Mouse (Mus musculus) splenic B cell, adult 2 months (primary cell): ENCODE measurements around the gene Fubp3.

Experiments used
- DNase-seq: peaks from one replicate; pipeline ENCODE4 v3.0.0-alpha.2; 2011; ENCODE audit warnings: low read depth, low spot score
- H3K27me3 ChIP-seq: 2 replicates; pipeline ENCODE4 v1.6.1; 2012; ENCODE audit warnings: mild to moderate bottlenecking, low read length, moderate library complexity, mixed read lengths; ENCODE audit not compliant: control insufficient read depth, poor library complexity, insufficient read depth, severe bottlenecking
- H3K36me3 ChIP-seq: 2 replicates; pipeline ENCODE4 v1.6.1; 2012; ENCODE audit warnings: mild to moderate bottlenecking, low read length, moderate library complexity, mixed read lengths; ENCODE audit not compliant: control insufficient read depth, poor library complexity, insufficient read depth, severe bottlenecking

Fubp3 gene

GRCm38 (mm10) chr2:31638581-31639465, 66.4 kb downstream of the Fubp3 start:
- no peak for DNase-seq
- Histone ChIP-seq H3K36me3 (no peaks in the 10 kb centered on the region), H3K27me3 (no peaks in the 10 kb centered on the region; the same call in none of the 2 replicates)

- no peaks in the 10 kb centered on the region for H3K36me3 ChIP-seq
- no peak for DNase-seq
Measured at GRCm38 (mm10) chr2:31639466-31639760, 67.0 kb downstream of the Fubp3 start.

GRCm38 (mm10) chr2:31639901-31640608, 67.6 kb downstream of the Fubp3 start, which contains the start of gene Prdm12:
Gene Prdm12, plus strand, starts transcription at chr2:31640037.
- no peak for DNase-seq
- Histone ChIP-seq H3K27me3 (no peaks in the 10 kb centered on the region; the same call in none of the 2 replicates), H3K36me3 (no peaks in the 10 kb centered on the region)

More at GRCm38 (mm10) chr2:31639466-31639760, 67.0 kb downstream of the Fubp3 start:
- no peaks in the 10 kb centered on the region; the same call in none of the 2 replicates for H3K27me3 ChIP-seq

- no peaks in the 10 kb centered on the region for H3K36me3 ChIP-seq
- H3K27me3 ChIP-seq = no peaks in the 10 kb centered on the region; the same call in none of the 2 replicates
- DNase-seq = no peak
Measured at GRCm38 (mm10) chr2:31640609-31641507, 68.4 kb downstream of the Fubp3 start.

GRCm38 (mm10) chr2:31641508-31641830, 69.0 kb downstream of the Fubp3 start:
- Histone ChIP-seq H3K27me3 (no peaks in the 10 kb centered on the region; the same call in none of the 2 replicates), H3K36me3 (no peaks in the 10 kb centered on the region)
- DNase-seq = no peak

- no peaks in the 10 kb centered on the region for H3K36me3 ChIP-seq
- no peaks in the 10 kb centered on the region; the same call in none of the 2 replicates for H3K27me3 ChIP-seq
- no peak for DNase-seq
Measured at GRCm38 (mm10) chr2:31641929-31642328, 69.5 kb downstream of the Fubp3 start.

- Histone ChIP-seq H3K27me3 (no peaks in the 10 kb centered on the region; the same call in 1 of the 2 replicates), H3K36me3 (no peaks in the 10 kb centered on the region)
- DNase-seq = peak; percentile 20
Measured at GRCm38 (mm10) chr2:31653971-31654853, 81.8 kb downstream of the Fubp3 start.

- peak; percentile 50 for DNase-seq
- no peaks in the 10 kb centered on the region; the same call in 1 of the 2 replicates for H3K27me3 ChIP-seq
- H3K36me3 ChIP-seq = no peaks in the 10 kb centered on the region
Measured at GRCm38 (mm10) chr2:31654854-31655559, 82.6 kb downstream of the Fubp3 start.

GRCm38 (mm10) chr2:31656374-31656773, 83.9 kb downstream of the Fubp3 start:
- no peaks in the 10 kb centered on the region for H3K27me3 ChIP-seq
- no peak for DNase-seq
- H3K36me3 ChIP-seq = no peaks in the 10 kb centered on the region

GRCm38 (mm10) chr2:31662939-31663803, 90.7 kb downstream of the Fubp3 start:
- Histone ChIP-seq H3K27me3 (no peaks in the 10 kb centered on the region; the same call in 1 of the 2 replicates), H3K36me3 (no peaks in the 10 kb centered on the region)
- no peak for DNase-seq

GRCm38 (mm10) chr2:31663804-31664180, 91.3 kb downstream of the Fubp3 start:
- no peak for DNase-seq
- no peaks in the 10 kb centered on the region for H3K36me3 ChIP-seq
- no peaks in the 10 kb centered on the region; the same call in 1 of the 2 replicates for H3K27me3 ChIP-seq
